Mouse (Mus musculus): ENCODE results near the gene Enpep.
A peak's percentile ranks its signal among the peaks of the same experiment; 100 is the strongest.

Gene Enpep

GRCm38 (mm10) chr3:129332586-129332985 lies at the start of gene Enpep:
Enpep (minus strand) TSS chr3:129332720.
- DNase-seq (ENCODE audit: low spot score) = peak; percentile 38

- no peak for DNase-seq (ENCODE audit: low spot score)
Observed at GRCm38 (mm10) chr3:129379109-129379508, 46.6 kb upstream of the Enpep start.

GRCm38 (mm10) chr3:129375087-129375486 lies 42.6 kb upstream of the Enpep start:
- no peak for DNase-seq (ENCODE audit: low spot score)

GRCm38 (mm10) chr3:129373108-129373507 lies 40.6 kb upstream of the Enpep start:
- no peak for DNase-seq (ENCODE audit: low spot score)

DNA sequence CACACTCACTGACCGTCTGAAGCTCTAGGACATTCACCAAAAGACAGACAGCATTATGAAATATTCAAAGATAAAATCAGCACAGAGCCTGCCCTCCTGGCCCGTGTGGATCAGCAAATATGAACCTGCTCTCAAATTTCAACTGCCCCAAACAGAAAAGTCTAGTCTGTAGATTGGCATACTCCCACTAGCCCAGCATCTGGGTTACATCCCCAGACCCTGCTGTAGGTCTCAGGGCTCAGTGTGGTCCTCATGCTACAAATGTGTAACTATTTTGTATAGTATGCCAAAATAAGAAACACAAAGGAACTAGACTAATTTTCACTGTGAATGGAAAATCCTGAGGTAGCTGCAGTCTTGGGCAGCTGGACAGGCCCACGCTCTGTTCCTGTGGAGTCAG lies 37.0 kb upstream of the Enpep start:
- DNase-seq (ENCODE audit: low spot score) = no peak

GRCm38 (mm10) chr3:129365919-129366318 lies 33.4 kb upstream of the Enpep start:
- no peak for DNase-seq (ENCODE audit: low spot score)

DNA sequence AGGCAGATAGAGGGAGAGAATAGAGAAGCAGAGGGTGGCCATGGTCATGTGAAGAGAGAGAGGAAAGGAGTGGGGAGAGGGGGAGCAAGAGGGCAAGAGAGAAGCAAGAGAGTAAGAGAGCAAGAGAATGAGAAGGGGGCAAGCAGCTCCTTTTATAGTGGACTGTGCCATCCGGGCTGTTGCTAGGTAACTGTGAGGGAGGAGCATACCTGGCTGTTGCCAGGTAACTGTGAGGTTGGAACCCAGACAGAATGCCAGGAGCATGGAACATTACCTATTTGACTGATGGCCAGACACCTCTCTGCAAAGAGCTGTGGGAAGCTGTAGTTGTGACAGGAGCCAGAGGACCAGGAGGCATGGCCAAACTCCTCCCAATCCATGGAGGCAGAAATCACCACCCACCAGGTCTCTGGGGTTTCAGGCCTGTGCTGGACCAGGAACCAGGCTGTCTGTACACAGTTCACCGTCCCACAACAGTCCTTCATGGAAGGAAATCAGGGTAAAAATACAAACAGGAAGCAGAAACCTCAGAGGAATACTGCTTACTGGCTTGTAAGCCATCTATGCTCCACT lies 32.4 kb upstream of the Enpep start:
- DNase-seq (ENCODE audit: low spot score) = no peak

DNA sequence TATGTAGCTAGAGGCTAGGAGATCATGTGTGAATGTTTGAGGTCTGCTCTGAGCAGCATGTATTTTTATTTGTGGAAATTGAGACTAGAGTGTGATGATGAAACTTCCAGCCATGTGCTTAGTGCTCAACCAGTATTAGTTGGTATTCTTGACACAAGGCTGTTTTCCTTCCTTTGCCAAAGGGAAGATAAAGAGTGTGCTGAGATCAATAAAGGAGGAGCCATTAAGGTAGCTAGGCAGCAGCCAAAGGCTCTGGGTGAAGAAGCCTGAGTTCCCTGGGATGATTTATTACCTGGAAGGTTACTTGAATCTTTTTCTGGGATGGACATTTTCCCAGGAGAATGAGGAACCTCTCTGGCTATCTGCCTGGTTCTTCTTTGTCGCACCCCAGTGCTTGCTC lies 30.9 kb upstream of the Enpep start:
- no peak for DNase-seq (ENCODE audit: low spot score)

GRCm38 (mm10) chr3:129358115-129358514 lies 25.6 kb upstream of the Enpep start:
- DNase-seq (ENCODE audit: low spot score) = no peak

DNA sequence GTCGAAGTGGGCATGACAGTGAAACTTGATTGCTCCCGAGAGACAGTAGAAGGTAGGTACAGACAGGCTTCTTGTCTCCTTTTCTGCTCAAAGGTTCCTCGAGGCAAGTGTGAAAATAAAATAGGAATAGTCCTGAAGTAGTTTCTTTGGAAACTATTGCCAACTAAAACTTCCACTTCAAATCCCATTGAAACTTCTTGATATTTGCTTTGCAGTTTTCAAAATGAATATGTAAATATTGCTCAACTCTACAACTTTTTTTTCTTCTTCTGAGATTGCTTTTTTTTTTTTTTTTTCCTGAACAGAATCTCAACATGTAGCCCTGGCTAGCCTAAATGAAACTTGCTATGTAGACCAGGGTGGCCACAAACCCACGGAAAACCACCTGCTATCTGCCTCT lies 21.4 kb upstream of the Enpep start:
- no peak for DNase-seq (ENCODE audit: low spot score)

DNA sequence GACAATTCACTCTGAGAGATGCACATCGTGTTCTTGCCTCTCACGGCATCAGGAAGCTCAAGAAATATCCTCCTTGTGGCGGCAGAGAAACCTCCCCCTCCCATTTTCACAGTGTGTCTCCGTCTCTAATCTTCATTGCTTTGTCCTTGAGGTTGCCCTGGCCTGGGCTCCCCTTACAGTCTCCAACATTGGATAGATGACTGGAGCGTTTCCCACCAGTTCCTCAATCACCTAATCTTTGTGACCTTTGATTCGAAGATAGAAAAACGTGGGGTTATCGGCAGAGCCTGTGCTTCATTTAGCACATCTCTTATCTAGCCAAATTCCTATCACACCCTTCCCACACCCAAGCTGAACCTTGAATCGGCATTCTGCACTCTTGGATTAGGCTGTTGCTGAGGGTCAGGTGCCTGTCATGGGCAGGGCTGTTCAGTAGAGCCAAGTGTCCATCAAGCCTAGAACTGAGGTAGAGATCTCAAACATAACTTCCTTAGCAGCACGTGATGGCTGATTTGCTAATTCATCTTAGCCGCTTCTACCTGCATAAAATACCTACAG lies 18.9 kb upstream of the Enpep start:
- DNase-seq (ENCODE audit: low spot score) = peak; percentile 21

DNA sequence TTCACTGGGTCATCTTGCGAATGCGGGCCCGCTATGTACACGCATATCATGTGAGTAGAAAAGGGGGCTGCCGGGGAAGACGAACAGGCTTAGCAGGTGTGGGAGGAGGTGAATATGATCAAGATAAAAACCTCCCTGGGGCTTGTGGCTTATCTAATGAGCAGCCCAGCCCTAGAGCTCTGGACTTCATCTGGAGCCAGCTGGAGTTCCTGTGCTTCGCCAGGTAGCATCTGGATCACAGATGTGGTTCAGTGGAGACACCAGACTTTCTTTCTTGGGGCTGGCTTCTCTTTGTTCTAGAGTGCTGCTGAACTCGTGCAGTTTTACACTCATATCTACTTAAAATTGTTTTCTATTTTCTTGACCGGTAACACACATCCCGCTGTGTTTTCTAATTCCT lies 14.8 kb upstream of the Enpep start:
- DNase-seq (ENCODE audit: low spot score) = no peak

DNA sequence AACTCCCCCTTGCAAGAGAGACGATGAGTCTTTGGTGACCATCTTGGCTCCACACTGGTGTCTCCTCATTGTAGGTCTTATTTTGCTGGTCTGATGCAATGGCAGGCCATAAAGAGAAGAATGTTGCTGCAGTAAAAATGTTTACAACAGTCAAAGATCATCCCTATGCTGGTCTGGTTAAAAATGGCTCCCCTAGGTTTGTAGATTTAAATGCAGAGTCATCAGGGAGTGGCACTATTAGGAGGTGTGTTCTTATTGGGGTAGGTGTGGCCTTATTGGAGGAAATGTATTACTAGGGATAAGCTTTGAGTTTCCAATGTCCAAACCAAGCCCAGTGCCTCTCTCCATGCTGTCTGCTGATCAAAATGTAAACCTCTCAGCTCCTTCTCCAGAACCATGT lies 10.2 kb upstream of the Enpep start:
- no peak for DNase-seq (ENCODE audit: low spot score)

GRCm38 (mm10) chr3:129341066-129341465 lies 8.5 kb upstream of the Enpep start:
- no peak for DNase-seq (ENCODE audit: low spot score)

- DNase-seq (ENCODE audit: low spot score) = no peak
Observed at GRCm38 (mm10) chr3:129338296-129339091, 6.0 kb upstream of the Enpep start.

GRCm38 (mm10) chr3:129332142-129332541 lies 378 bp downstream of the Enpep start:
- no peak for DNase-seq (ENCODE audit: low spot score)

DNA sequence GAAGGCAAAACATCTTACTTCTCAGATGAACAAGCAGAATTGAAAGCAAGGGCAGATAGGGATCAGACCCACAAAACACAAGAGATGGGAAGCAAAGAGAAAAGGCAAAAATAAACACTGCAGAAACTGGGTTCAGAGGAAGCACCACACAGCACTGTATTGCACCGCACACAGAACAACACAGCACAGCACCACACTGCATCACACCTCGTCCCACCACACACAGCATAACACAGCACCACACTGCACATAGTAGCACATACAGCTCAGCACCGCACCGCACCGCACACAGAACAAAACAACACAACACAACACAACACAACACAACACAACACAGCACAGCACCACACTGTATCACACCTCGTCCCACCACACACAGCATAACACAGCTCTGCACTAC lies 1.1 kb downstream of the Enpep start:
- no peak for DNase-seq (ENCODE audit: low spot score)

DNA sequence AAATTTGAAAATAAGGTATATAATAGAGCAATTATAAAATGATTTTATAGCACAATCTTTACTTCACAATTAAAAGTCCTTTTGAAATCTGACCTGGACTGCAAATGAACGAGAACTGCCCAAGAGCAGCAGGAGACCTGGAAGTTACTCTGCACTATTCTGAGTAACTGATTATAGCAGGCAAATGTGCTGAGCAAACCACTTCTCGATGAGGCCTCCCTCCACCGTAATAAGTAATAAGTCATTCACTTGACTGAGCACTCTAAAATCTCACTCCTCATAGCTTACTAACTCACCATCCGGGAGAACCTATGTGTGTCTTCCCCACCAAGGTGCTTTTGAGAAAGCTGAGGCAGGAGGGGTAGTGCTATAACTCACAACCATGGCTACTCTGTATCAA lies 4.5 kb downstream of the Enpep start:
- DNase-seq (ENCODE audit: low spot score) = no peak

DNA sequence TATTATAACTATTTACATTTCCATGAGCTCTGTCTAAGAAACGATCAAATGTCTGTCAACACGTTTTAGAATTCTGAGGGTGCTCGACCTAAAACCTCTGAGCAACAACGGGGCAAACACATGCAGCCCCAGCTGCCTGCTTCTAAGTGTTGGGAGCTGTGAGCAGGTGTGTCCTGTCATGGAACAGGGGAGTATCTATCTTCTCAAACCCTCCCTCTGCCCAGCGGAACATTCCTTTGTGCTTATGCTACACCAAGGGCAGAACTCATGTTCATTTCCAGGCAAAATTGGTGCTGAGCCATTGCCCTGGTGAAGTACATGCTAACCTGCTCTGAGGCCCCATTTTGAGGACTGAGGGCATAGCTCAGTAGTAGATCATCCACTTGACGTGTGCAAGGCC lies 10.9 kb downstream of the Enpep start:
- no peak for DNase-seq (ENCODE audit: low spot score)

- no peak for DNase-seq (ENCODE audit: low spot score)
Observed at GRCm38 (mm10) chr3:129317032-129317729, 15.3 kb downstream of the Enpep start.

DNA sequence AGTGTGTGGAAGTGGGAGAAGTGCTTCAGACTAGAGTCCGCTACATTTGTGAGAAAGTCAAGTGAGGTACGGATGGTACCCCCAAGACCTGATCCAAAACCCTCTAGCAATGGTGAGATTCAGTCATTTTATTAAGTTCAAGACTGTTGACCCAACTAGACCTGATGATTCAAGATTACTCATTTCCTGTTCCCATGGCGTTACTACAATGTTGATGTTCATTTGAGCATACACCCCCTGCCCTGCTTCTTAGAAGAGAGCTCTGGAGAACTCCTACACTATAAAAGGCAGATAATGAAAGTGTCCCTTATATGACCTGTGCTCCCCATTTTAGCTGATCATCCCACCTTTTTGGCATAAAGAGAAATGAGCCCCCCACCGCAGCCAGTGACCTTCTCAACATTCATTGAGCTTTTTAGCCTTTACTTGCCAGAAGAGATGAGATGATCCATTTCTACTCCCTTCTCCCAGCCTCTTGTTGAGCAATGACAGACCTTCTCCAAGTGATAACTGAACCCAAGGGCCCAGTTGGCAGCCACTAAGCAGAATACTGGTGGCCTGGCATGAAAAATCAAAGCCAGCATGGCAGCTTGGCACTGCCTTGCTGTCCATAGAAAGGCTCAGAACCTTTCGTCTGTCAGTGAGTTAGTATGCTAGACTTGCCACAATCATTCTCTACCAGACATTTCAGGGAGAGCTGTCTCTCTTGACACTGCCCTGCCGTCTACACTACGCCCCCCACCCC lies 18.7 kb downstream of the Enpep start:
- DNase-seq (ENCODE audit: low spot score) = no peak

DNA sequence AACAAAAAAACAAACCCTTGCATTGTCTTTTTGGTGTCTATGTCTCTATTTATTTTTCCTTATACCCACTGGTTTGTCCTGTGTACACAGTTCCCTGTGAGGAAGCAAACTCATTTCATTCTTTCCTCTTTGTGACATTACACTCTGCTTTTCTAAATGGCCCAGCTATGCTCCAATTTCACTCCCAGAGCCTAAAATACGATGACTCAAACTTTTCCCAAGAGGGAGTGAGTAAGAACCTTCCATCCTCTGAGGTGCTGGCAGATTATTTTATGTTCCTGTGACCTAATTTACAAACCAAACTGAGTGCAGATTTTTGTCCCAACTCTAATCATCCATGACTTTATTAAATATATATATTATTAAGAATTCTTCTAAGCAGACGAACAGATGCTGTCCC lies 19.3 kb downstream of the Enpep start:
- no peak for DNase-seq (ENCODE audit: low spot score)
